Mouse (Mus musculus): ENCODE data around the gene Ftl1. TPM values are rescaled to one million over a fixed set of nuclear protein-coding genes. Genes with fewer than 3 reads are reported as not detected.
"Not testable (repeated sequence)": the region's sequence is repeated elsewhere in the genome, so short reads cannot be mapped to it uniquely, and the experiment has no call there.

The Ftl1 gene
- polyA plus RNA-seq (2015; fragmentation: Nextera tagmentation; extraction: Ambion mirVana): 5,581 and 6,050 TPM in 2 replicates

- 0% methylated on average over 29 of the region's 37 CpGs for WGBS
- H3K9ac ChIP-seq: peak within 1 kb of the TSS; percentile 75
- H3K36me3 ChIP-seq: peaks cover 19% of the 10 kb centered on the region
These were observed at the start of gene Ftl1 for GRCm38 (mm10) chr7:45459564-45460140. Gene Ftl1 (minus strand): TSS chr7:45459884.

GRCm38 (mm10) chr7:45509181-45509882 lies 49.6 kb upstream of the Ftl1 start:
- Histone ChIP-seq H3K36me3 (peaks cover 14% of the 10 kb centered on the region; the same call in 1 of the 2 replicates), H3K9ac (peak overlapping the region; percentile 85), H3K9me3 (no peaks in the 10 kb centered on the region), H3K4me3 (replicated peaks) (peak overlapping the region; percentile 81), H3K4me2 (replicated peaks) (peak overlapping the region; percentile 98), H3K4me1 (replicated peaks) (peaks cover 21% of the 10 kb centered on the region), H3K27me3 (replicated peaks) (no peaks in the 10 kb centered on the region), H3K27ac (peak overlapping the region; percentile 95)
- ATAC-seq: peak; percentile 23
- WGBS: 15% methylated on average over 19 of the region's 19 CpGs

More at GRCm38 (mm10) chr7:45459564-45460140, at the start of gene Ftl1:
- H3K4me3 ChIP-seq (replicated peaks): peak within 1 kb of the TSS; percentile 73
- peak; percentile 94 for ATAC-seq
- H3K27ac ChIP-seq: peak within 1 kb of the TSS; percentile 89
- H3K4me2 ChIP-seq (replicated peaks): peak within 1 kb of the TSS; percentile 75
- H3K9me3 ChIP-seq; H3K27me3 ChIP-seq (replicated peaks): not testable (repeated sequence)
- H3K4me1 ChIP-seq (replicated peaks): peaks cover 32% of the 10 kb centered on the region

- Histone ChIP-seq H3K9me3 (no peaks in the 10 kb centered on the region), H3K36me3 (peaks cover 14% of the 10 kb centered on the region; the same call in 1 of the 2 replicates), H3K4me3 (replicated peaks) (0 out of 2 replicates have a peak overlapping the region, but pooled peaks have one; percentile 81), H3K4me2 (replicated peaks) (peak overlapping the region; percentile 98), H3K27ac (peak overlapping the region; percentile 95), H3K9ac (peak overlapping the region; percentile 85; the same call in 1 of the 2 replicates), H3K4me1 (replicated peaks) (peaks cover 21% of the 10 kb centered on the region), H3K27me3 (replicated peaks) (no peaks in the 10 kb centered on the region)
- WGBS: 72% methylated on average over 6 of the region's 6 CpGs
- ATAC-seq: peak; percentile 31
These were observed 48.9 kb upstream of the Ftl1 start for GRCm38 (mm10) chr7:45508561-45508960.

- WGBS: 67% methylated on average over 6 of the region's 6 CpGs
- Histone ChIP-seq H3K9ac (no peak overlapping the region), H3K4me1 (replicated peaks) (peaks cover 21% of the 10 kb centered on the region), H3K4me2 (replicated peaks) (0 out of 2 replicates have a peak overlapping the region, but pooled peaks have one; percentile 98), H3K4me3 (replicated peaks) (no peak overlapping the region), H3K27ac (peak overlapping the region; percentile 59; the same call in 1 of the 2 replicates), H3K9me3 (no peaks in the 10 kb centered on the region), H3K36me3 (peaks cover 14% of the 10 kb centered on the region; the same call in 1 of the 2 replicates), H3K27me3 (replicated peaks) (no peaks in the 10 kb centered on the region)
- peak; percentile 61 for ATAC-seq
These were observed 47.9 kb upstream of the Ftl1 start for GRCm38 (mm10) chr7:45507583-45507982.

GRCm38 (mm10) chr7:45498427-45498826 lies 38.7 kb upstream of the Ftl1 start:
- Histone ChIP-seq H3K4me2 (replicated peaks) (no peak overlapping the region), H3K36me3 (peaks cover 44% of the 10 kb centered on the region), H3K9ac (no peak overlapping the region), H3K9me3 (no peaks in the 10 kb centered on the region), H3K27ac (no peak overlapping the region), H3K27me3 (replicated peaks) (no peaks in the 10 kb centered on the region), H3K4me1 (replicated peaks) (no peaks in the 10 kb centered on the region), H3K4me3 (replicated peaks) (no peak overlapping the region)
- 95% methylated on average over 6 of the region's 6 CpGs for WGBS
- no peak; the same call in 1 of the 2 replicates for ATAC-seq

GRCm38 (mm10) chr7:45494548-45494947 lies 34.9 kb upstream of the Ftl1 start:
- Histone ChIP-seq H3K4me2 (replicated peaks) (no peak overlapping the region), H3K9me3 (no peaks in the 10 kb centered on the region), H3K4me3 (replicated peaks) (no peak overlapping the region), H3K4me1 (replicated peaks) (peaks cover 18% of the 10 kb centered on the region), H3K27me3 (replicated peaks) (no peaks in the 10 kb centered on the region), H3K36me3 (peaks cover 51% of the 10 kb centered on the region), H3K9ac (no peak overlapping the region), H3K27ac (no peak overlapping the region)
- 90% methylated on average over 9 of the region's 9 CpGs for WGBS
- ATAC-seq: no peak

GRCm38 (mm10) chr7:45492951-45493350 lies 33.3 kb upstream of the Ftl1 start:
- 92% methylated on average over 5 of the region's 5 CpGs for WGBS
- peaks cover 38% of the 10 kb centered on the region for H3K36me3 ChIP-seq
- H3K27ac ChIP-seq: no peak overlapping the region
- peaks cover 24% of the 10 kb centered on the region for H3K4me1 ChIP-seq (replicated peaks)
- no peaks in the 10 kb centered on the region for H3K9me3 ChIP-seq
- H3K4me2 ChIP-seq (replicated peaks): no peak overlapping the region
- H3K9ac ChIP-seq: no peak overlapping the region
- no peaks in the 10 kb centered on the region for H3K27me3 ChIP-seq (replicated peaks)
- ATAC-seq: no peak
- H3K4me3 ChIP-seq (replicated peaks): no peak overlapping the region

GRCm38 (mm10) chr7:45492225-45492844 lies 32.7 kb upstream of the Ftl1 start:
- Histone ChIP-seq H3K27me3 (replicated peaks) (no peaks in the 10 kb centered on the region), H3K36me3 (peaks cover 33% of the 10 kb centered on the region), H3K4me3 (replicated peaks) (no peak overlapping the region), H3K9me3 (no peaks in the 10 kb centered on the region), H3K4me1 (replicated peaks) (peaks cover 27% of the 10 kb centered on the region), H3K27ac (no peak overlapping the region), H3K4me2 (replicated peaks) (no peak overlapping the region), H3K9ac (no peak overlapping the region)
- WGBS: 95% methylated on average over 8 of the region's 8 CpGs
- ATAC-seq: no peak

- H3K4me2 ChIP-seq (replicated peaks): peak overlapping the region; percentile 5
- 11% methylated on average over 3 of the region's 3 CpGs for WGBS
- H3K9ac ChIP-seq: no peak overlapping the region
- ATAC-seq: peak; percentile 60
- H3K27me3 ChIP-seq (replicated peaks): no peaks in the 10 kb centered on the region
- peaks cover 27% of the 10 kb centered on the region for H3K4me1 ChIP-seq (replicated peaks)
- H3K27ac ChIP-seq: no peak overlapping the region
- no peak overlapping the region for H3K4me3 ChIP-seq (replicated peaks)
- peaks cover 27% of the 10 kb centered on the region for H3K36me3 ChIP-seq
- H3K9me3 ChIP-seq: no peaks in the 10 kb centered on the region
These were observed 31.6 kb upstream of the Ftl1 start for GRCm38 (mm10) chr7:45491264-45491663.

GRCm38 (mm10) chr7:45490822-45491221 lies 31.1 kb upstream of the Ftl1 start:
- Histone ChIP-seq H3K9ac (no peak overlapping the region), H3K36me3 (peaks cover 27% of the 10 kb centered on the region), H3K27ac (no peak overlapping the region), H3K4me1 (replicated peaks) (peaks cover 27% of the 10 kb centered on the region), H3K4me3 (replicated peaks) (no peak overlapping the region), H3K4me2 (replicated peaks) (peak overlapping the region; percentile 5), H3K27me3 (replicated peaks) (no peaks in the 10 kb centered on the region), H3K9me3 (no peaks in the 10 kb centered on the region)
- ATAC-seq: peak; percentile 39; the same call in 1 of the 2 replicates
- 25% methylated on average over 9 of the region's 9 CpGs for WGBS

GRCm38 (mm10) chr7:45489578-45489977 lies 29.9 kb upstream of the Ftl1 start:
- Histone ChIP-seq H3K4me1 (replicated peaks) (peaks cover 27% of the 10 kb centered on the region), H3K36me3 (peaks cover 18% of the 10 kb centered on the region), H3K27ac (no peak overlapping the region), H3K4me3 (replicated peaks) (no peak overlapping the region), H3K4me2 (replicated peaks) (no peak overlapping the region), H3K27me3 (replicated peaks) (no peaks in the 10 kb centered on the region), H3K9ac (no peak overlapping the region), H3K9me3 (no peaks in the 10 kb centered on the region)
- WGBS: 73% methylated on average over 7 of the region's 7 CpGs
- ATAC-seq: no peak
